Mouse (Mus musculus) mesoderm, embryonic 11.5 days (tissue): Measurements from ENCODE around the gene Coq10b.
"Not testable (repeated sequence)": the region's sequence is repeated elsewhere in the genome, so short reads cannot be mapped to it uniquely, and the experiment has no call there.

Source experiments
- DNase-seq: peaks from one replicate; pipeline ENCODE4 v3.0.0-alpha.2; 2012; ENCODE audit warnings: low read depth, low spot score

Gene Coq10b

GRCm38 (mm10) chr1:55055322-55056115 is 2.9 kb downstream of the Coq10b start:
- no peak for DNase-seq

- DNase-seq = not testable (repeated sequence)
Measured at GRCm38 (mm10) chr1:55058383-55058782, 5.8 kb downstream of the Coq10b start.

GRCm38 (mm10) chr1:55061099-55061498 is 8.5 kb downstream of the Coq10b start:
- no peak for DNase-seq

GRCm38 (mm10) chr1:55061772-55062171 is 9.2 kb downstream of the Coq10b start:
- DNase-seq = no peak

GRCm38 (mm10) chr1:55072328-55072727 is 19.8 kb downstream of the Coq10b start:
- DNase-seq = not testable (repeated sequence)

- peak; percentile 48 for DNase-seq
Measured at GRCm38 (mm10) chr1:55074757-55075156, 22.2 kb downstream of the Coq10b start.

GRCm38 (mm10) chr1:55075652-55076394 is 23.3 kb downstream of the Coq10b start:
- no peak for DNase-seq

GRCm38 (mm10) chr1:55076395-55076743 is 23.8 kb downstream of the Coq10b start:
- no peak for DNase-seq

- no peak for DNase-seq
Measured at GRCm38 (mm10) chr1:55076849-55077516, 24.4 kb downstream of the Coq10b start.

- no peak for DNase-seq
Measured at GRCm38 (mm10) chr1:55079677-55080076, 27.1 kb downstream of the Coq10b start.

- DNase-seq = peak; percentile 14
Measured at GRCm38 (mm10) chr1:55082106-55082505, 29.5 kb downstream of the Coq10b start.

- DNase-seq = no peak
Measured at GRCm38 (mm10) chr1:55085781-55086366, 33.3 kb downstream of the Coq10b start.

GRCm38 (mm10) chr1:55086868-55087400 is 34.4 kb downstream of the Coq10b start:
- DNase-seq = peak; percentile 8

GRCm38 (mm10) chr1:55087401-55087904 is 34.9 kb downstream of the Coq10b start:
- peak; percentile 82 for DNase-seq

GRCm38 (mm10) chr1:55087932-55088610 is 35.5 kb downstream of the Coq10b start, which contains the start of the genes Hspe1 and Hspd1:
Gene Hspe1 (plus strand): TSS chr1:55088132.
Gene Hspd1 (minus strand): TSS chr1:55088243.
- DNase-seq = peak; percentile 99

- DNase-seq = no peak
Measured at GRCm38 (mm10) chr1:55088611-55089497, 36.3 kb downstream of the Coq10b start.

GRCm38 (mm10) chr1:55089498-55090064 is 37.0 kb downstream of the Coq10b start:
- no peak for DNase-seq

GRCm38 (mm10) chr1:55092056-55092455 is 39.5 kb downstream of the Coq10b start:
- DNase-seq = no peak

GRCm38 (mm10) chr1:55092469-55092868 is 39.9 kb downstream of the Coq10b start:
- no peak for DNase-seq
